Mouse (Mus musculus): Measurements from ENCODE around the gene Rasal3. TPM values are rescaled to one million over a fixed set of nuclear protein-coding genes. Genes with fewer than 3 reads are reported as not detected.

Rasal3 gene
- polyA plus RNA-seq, 1 experiment from 2014 or later, result 0.63 TPM

DNA sequence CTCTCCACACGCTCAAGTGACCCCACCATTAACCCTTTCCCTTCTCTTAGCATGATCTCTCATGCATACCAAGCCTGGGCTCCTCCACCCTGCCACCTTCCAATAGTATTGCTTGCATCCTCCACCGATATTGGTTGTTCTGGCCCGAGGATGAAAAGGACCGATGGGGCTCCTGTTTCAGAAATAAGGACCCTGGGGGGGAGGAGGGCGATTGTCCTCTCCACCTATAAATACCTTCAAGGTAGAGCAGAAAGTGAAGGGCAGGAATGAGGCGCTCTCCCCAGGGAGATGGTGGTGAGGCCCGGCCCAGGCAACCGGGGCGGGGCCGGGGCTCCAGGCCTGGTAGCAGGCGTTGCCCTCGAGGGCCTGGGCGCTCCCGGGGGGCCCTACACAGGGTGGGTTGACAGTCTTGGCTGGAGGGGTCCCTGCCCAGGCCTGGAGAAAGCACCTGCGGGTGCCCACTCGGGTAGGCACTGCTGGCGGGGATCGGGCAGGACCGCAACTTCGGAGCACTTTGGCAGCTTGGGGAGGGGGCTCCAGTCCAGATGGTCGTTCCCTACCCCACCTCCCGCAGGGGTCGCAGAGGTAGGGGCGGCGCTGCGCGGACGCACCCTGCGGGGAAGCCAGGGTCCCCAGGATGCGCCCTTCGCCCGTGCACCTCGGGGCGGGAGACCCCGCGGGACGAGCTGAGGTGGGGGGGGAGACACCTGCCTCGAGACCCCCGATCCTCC, 14.8 kb downstream of the Rasal3 start:
- WGBS, result under 1% methylated on average over 38 of the region's 39 CpGs
- DNase-seq (ENCODE audit: low spot score), result no peak
- Histone ChIP-seq H3K27ac (replicated peaks; ENCODE audit: low read depth, low read length) (no peak overlapping the region; the same call in 1 of the 2 replicates), H3K4me1 (ENCODE audit: control insufficient read depth, insufficient read depth, low read length) (no peaks in the 10 kb centered on the region), H3K27me3 (ENCODE audit: control insufficient read depth, insufficient read depth, low read length) (peaks cover 20% of the 10 kb centered on the region), H3K36me3 (replicated peaks; ENCODE audit: control insufficient read depth, insufficient read depth, low read depth, low read length) (no peaks in the 10 kb centered on the region), H3K9ac (replicated peaks; ENCODE audit: low read length) (peak overlapping the region; percentile 79), H3K9me3 (replicated peaks; ENCODE audit: control insufficient read depth, low read length) (no peaks in the 10 kb centered on the region), H3K4me3 (ENCODE audit: low read depth, low read length) (peak overlapping the region; percentile 73), H3K4me2 (ENCODE audit: low read depth, low read length) (peak overlapping the region; percentile 97)
- ATAC-seq (replicated peaks; ENCODE audit: insufficient number of reproducible peaks, low FRiP score, low TSS enrichment, low read depth), result peak; percentile 53

DNA sequence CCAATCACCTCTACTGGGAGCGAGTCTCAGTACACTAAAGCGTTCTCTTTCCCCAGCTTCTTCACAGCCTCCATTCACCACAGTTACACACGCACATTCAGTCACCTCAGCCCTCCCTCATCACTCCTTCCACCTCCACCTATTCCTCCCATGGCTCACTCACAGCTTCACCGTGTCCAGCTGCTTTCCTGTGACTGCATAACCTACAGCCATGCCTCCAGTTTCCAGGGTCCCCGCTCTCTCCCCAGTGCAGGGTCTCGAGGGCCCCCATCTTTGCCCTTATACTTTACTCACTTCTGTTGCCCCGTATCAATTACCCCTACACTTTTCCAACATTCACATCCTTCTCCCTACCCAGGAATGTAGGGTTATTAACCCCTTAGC, 15.4 kb downstream of the Rasal3 start:
- H3K4me2 ChIP-seq (ENCODE audit: low read depth, low read length), result peak overlapping the region; percentile 97
- no peak for ATAC-seq (replicated peaks; ENCODE audit: insufficient number of reproducible peaks, low FRiP score, low TSS enrichment, low read depth)
- no peaks in the 10 kb centered on the region for H3K9me3 ChIP-seq (replicated peaks; ENCODE audit: control insufficient read depth, low read length)
- no peak overlapping the region for H3K27ac ChIP-seq (replicated peaks; ENCODE audit: low read depth, low read length)
- H3K9ac ChIP-seq (replicated peaks; ENCODE audit: low read length), result no peak overlapping the region
- H3K36me3 ChIP-seq (replicated peaks; ENCODE audit: control insufficient read depth, insufficient read depth, low read depth, low read length), result no peaks in the 10 kb centered on the region
- no peak for DNase-seq (ENCODE audit: low spot score)
- peak overlapping the region; percentile 73 for H3K4me3 ChIP-seq (ENCODE audit: low read depth, low read length)
- 25% methylated on average over 7 of the region's 7 CpGs for WGBS
- H3K27me3 ChIP-seq (ENCODE audit: control insufficient read depth, insufficient read depth, low read length), result peaks cover 15% of the 10 kb centered on the region
- no peaks in the 10 kb centered on the region for H3K4me1 ChIP-seq (ENCODE audit: control insufficient read depth, insufficient read depth, low read length)

- no peaks in the 10 kb centered on the region for H3K4me1 ChIP-seq (ENCODE audit: control insufficient read depth, insufficient read depth, low read length)
- no peaks in the 10 kb centered on the region for H3K36me3 ChIP-seq (replicated peaks; ENCODE audit: control insufficient read depth, insufficient read depth, low read depth, low read length)
- 73% methylated on average over 9 of the region's 9 CpGs for WGBS
- no peak overlapping the region for H3K9ac ChIP-seq (replicated peaks; ENCODE audit: low read length)
- no peaks in the 10 kb centered on the region for H3K9me3 ChIP-seq (replicated peaks; ENCODE audit: control insufficient read depth, low read length)
- no peak overlapping the region for H3K4me2 ChIP-seq (ENCODE audit: low read depth, low read length)
- H3K27ac ChIP-seq (replicated peaks; ENCODE audit: low read depth, low read length), result no peak overlapping the region
- H3K27me3 ChIP-seq (ENCODE audit: control insufficient read depth, insufficient read depth, low read length), result peaks cover 8% of the 10 kb centered on the region
- ATAC-seq (replicated peaks; ENCODE audit: insufficient number of reproducible peaks, low FRiP score, low TSS enrichment, low read depth) (no peak), DNase-seq (ENCODE audit: low spot score) (peak; percentile 58)
- H3K4me3 ChIP-seq (ENCODE audit: low read depth, low read length), result no peak overlapping the region
Measured at GRCm38 (mm10) chr17:32386659-32387432, 16.5 kb downstream of the Rasal3 start.

GRCm38 (mm10) chr17:32383661-32384060, 19.7 kb downstream of the Rasal3 start:
- DNase-seq (ENCODE audit: low spot score), result no peak
- WGBS, result 89% methylated on average over 5 of the region's 5 CpGs
- ATAC-seq (replicated peaks; ENCODE audit: insufficient number of reproducible peaks, low FRiP score, low TSS enrichment, low read depth), result no peak

DNA sequence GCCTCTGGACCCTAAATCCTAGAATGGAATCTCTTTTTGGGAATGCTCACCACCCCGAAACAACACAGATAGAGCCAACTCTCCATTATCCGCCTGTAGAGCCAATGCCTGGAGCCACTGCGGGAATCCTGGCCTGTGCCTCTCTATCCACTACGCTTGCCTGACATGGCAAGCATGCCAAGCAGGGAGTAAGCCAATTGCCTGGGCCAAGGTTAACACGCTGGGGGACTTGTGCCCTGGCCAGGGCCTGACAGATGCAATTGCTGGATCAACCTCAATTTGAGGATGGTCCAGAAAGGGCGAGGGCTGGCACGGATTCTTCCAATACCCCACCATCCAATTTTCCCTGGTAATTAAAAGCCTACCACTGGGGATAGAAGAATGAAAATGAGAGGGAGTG, 20.8 kb downstream of the Rasal3 start:
- 92% methylated on average over 7 of the region's 7 CpGs for WGBS
- H3K27me3 ChIP-seq (ENCODE audit: control insufficient read depth, insufficient read depth, low read length), result no peaks in the 10 kb centered on the region
- no peaks in the 10 kb centered on the region for H3K36me3 ChIP-seq (replicated peaks; ENCODE audit: control insufficient read depth, insufficient read depth, low read depth, low read length)
- no peak overlapping the region for H3K4me3 ChIP-seq (ENCODE audit: low read depth, low read length)
- H3K27ac ChIP-seq (replicated peaks; ENCODE audit: low read depth, low read length), result no peak overlapping the region
- H3K9ac ChIP-seq (replicated peaks; ENCODE audit: low read length), result no peak overlapping the region
- DNase-seq (ENCODE audit: low spot score) (no peak), ATAC-seq (replicated peaks; ENCODE audit: insufficient number of reproducible peaks, low FRiP score, low TSS enrichment, low read depth) (no peak)
- H3K4me2 ChIP-seq (ENCODE audit: low read depth, low read length), result no peak overlapping the region
- H3K9me3 ChIP-seq (replicated peaks; ENCODE audit: control insufficient read depth, low read length), result no peaks in the 10 kb centered on the region
- no peaks in the 10 kb centered on the region for H3K4me1 ChIP-seq (ENCODE audit: control insufficient read depth, insufficient read depth, low read length)

More at GRCm38 (mm10) chr17:32383661-32384060, 19.7 kb downstream of the Rasal3 start:
- Histone ChIP-seq H3K9me3 (replicated peaks; ENCODE audit: control insufficient read depth, low read length) (no peaks in the 10 kb centered on the region), H3K4me2 (ENCODE audit: low read depth, low read length) (no peak overlapping the region), H3K9ac (replicated peaks; ENCODE audit: low read length) (no peak overlapping the region), H3K36me3 (replicated peaks; ENCODE audit: control insufficient read depth, insufficient read depth, low read depth, low read length) (no peaks in the 10 kb centered on the region), H3K4me1 (ENCODE audit: control insufficient read depth, insufficient read depth, low read length) (no peaks in the 10 kb centered on the region), H3K27ac (replicated peaks; ENCODE audit: low read depth, low read length) (no peak overlapping the region), H3K27me3 (ENCODE audit: control insufficient read depth, insufficient read depth, low read length) (no peaks in the 10 kb centered on the region), H3K4me3 (ENCODE audit: low read depth, low read length) (no peak overlapping the region)

GRCm38 (mm10) chr17:32378786-32379185, 24.6 kb downstream of the Rasal3 start:
- Histone ChIP-seq H3K9ac (replicated peaks; ENCODE audit: low read length) (no peak overlapping the region), H3K36me3 (replicated peaks; ENCODE audit: control insufficient read depth, insufficient read depth, low read depth, low read length) (no peaks in the 10 kb centered on the region), H3K4me1 (ENCODE audit: control insufficient read depth, insufficient read depth, low read length) (no peaks in the 10 kb centered on the region), H3K27me3 (ENCODE audit: control insufficient read depth, insufficient read depth, low read length) (no peaks in the 10 kb centered on the region), H3K4me3 (ENCODE audit: low read depth, low read length) (no peak overlapping the region), H3K27ac (replicated peaks; ENCODE audit: low read depth, low read length) (no peak overlapping the region), H3K9me3 (replicated peaks; ENCODE audit: control insufficient read depth, low read length) (no peaks in the 10 kb centered on the region), H3K4me2 (ENCODE audit: low read depth, low read length) (no peak overlapping the region)
- DNase-seq (ENCODE audit: low spot score) (no peak), ATAC-seq (replicated peaks; ENCODE audit: insufficient number of reproducible peaks, low FRiP score, low TSS enrichment, low read depth) (no peak)
- WGBS, result 81% methylated on average over 2 of the region's 2 CpGs

DNA sequence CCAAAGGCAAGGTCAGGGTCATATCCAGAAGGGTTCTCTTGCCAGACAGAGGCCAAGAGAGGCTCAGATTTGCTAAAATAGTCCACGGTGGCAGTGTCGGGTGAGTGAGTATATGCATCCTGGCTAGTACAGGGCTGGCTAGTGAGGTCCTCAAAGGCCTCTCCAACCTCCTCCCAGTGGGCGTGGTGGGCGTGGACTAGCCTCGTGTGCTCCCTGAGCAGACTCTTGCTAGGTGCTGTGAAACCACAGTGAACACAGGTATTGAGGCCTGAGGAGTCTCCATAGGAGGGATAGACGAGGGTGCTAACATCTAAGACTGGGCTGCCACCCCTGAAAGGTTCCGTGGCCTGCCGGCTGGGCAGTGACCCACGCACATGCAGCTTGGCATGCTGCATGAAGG, 26.2 kb downstream of the Rasal3 start:
- Histone ChIP-seq H3K9ac (replicated peaks; ENCODE audit: low read length) (no peak overlapping the region), H3K9me3 (replicated peaks; ENCODE audit: control insufficient read depth, low read length) (no peaks in the 10 kb centered on the region), H3K4me3 (ENCODE audit: low read depth, low read length) (no peak overlapping the region), H3K27ac (replicated peaks; ENCODE audit: low read depth, low read length) (no peak overlapping the region), H3K4me2 (ENCODE audit: low read depth, low read length) (no peak overlapping the region), H3K27me3 (ENCODE audit: control insufficient read depth, insufficient read depth, low read length) (no peaks in the 10 kb centered on the region), H3K4me1 (ENCODE audit: control insufficient read depth, insufficient read depth, low read length) (no peaks in the 10 kb centered on the region), H3K36me3 (replicated peaks; ENCODE audit: control insufficient read depth, insufficient read depth, low read depth, low read length) (no peaks in the 10 kb centered on the region)
- ATAC-seq (replicated peaks; ENCODE audit: insufficient number of reproducible peaks, low FRiP score, low TSS enrichment, low read depth), result no peak
- DNase-seq (ENCODE audit: low spot score), result no peak
- 90% methylated on average over 9 of the region's 9 CpGs for WGBS

GRCm38 (mm10) chr17:32376475-32376874, 26.9 kb downstream of the Rasal3 start:
- no peak overlapping the region for H3K27ac ChIP-seq (replicated peaks; ENCODE audit: low read depth, low read length)
- no peak overlapping the region for H3K4me3 ChIP-seq (ENCODE audit: low read depth, low read length)
- WGBS, result 85% methylated on average over 15 of the region's 15 CpGs
- no peaks in the 10 kb centered on the region for H3K4me1 ChIP-seq (ENCODE audit: control insufficient read depth, insufficient read depth, low read length)
- no peaks in the 10 kb centered on the region for H3K27me3 ChIP-seq (ENCODE audit: control insufficient read depth, insufficient read depth, low read length)
- H3K9me3 ChIP-seq (replicated peaks; ENCODE audit: control insufficient read depth, low read length), result no peaks in the 10 kb centered on the region
- H3K36me3 ChIP-seq (replicated peaks; ENCODE audit: control insufficient read depth, insufficient read depth, low read depth, low read length), result no peaks in the 10 kb centered on the region
- DNase-seq (ENCODE audit: low spot score) (no peak), ATAC-seq (replicated peaks; ENCODE audit: insufficient number of reproducible peaks, low FRiP score, low TSS enrichment, low read depth) (no peak)
- H3K4me2 ChIP-seq (ENCODE audit: low read depth, low read length), result no peak overlapping the region
- no peak overlapping the region for H3K9ac ChIP-seq (replicated peaks; ENCODE audit: low read length)

Data from embryonic facial prominence, embryonic 11.5 days (tissue).